Mouse (Mus musculus) kidney, adult 2 months (tissue): Measurements from ENCODE around the gene Utf1. TPM values are rescaled to one million over a fixed set of nuclear protein-coding genes. Genes with fewer than 3 reads are reported as not detected.

Experiments used
- DNase-seq: peaks from one replicate; pipeline ENCODE4 v3.0.0; 2021
- H3K27ac ChIP-seq: fragments of 200-500 bp; 2 replicates; pipeline ENCODE4 v1.5.1; 2012; ENCODE audit warnings: low read depth, low read length, control low read depth, inconsistent platforms; ENCODE audit not compliant: insufficient read depth
- H3K27me3 ChIP-seq: fragments of 200-500 bp; replicated peaks from 2 replicates; pipeline ENCODE4 v1.6.1; 2012; ENCODE audit warnings: mild to moderate bottlenecking, moderate library complexity, low read length, inconsistent platforms; ENCODE audit not compliant: control insufficient read depth, insufficient read depth
- H3K36me3 ChIP-seq: fragments of 200-500 bp; 2 replicates; pipeline ENCODE4 v1.6.1; 2012; ENCODE audit warnings: mild to moderate bottlenecking, moderate library complexity, low read length, inconsistent platforms; ENCODE audit not compliant: control insufficient read depth, insufficient read depth
- H3K4me1 ChIP-seq: fragments of 200-500 bp; 2 replicates; pipeline ENCODE4 v1.6.1; 2011; ENCODE audit warnings: low read length; ENCODE audit not compliant: control insufficient read depth, insufficient read depth
- H3K4me3 ChIP-seq: fragments of 200-500 bp; 2 replicates; pipeline ENCODE4 v1.5.1; 2011; ENCODE audit warnings: mild to moderate bottlenecking, low read depth, low read length, control low read depth; ENCODE audit not compliant: insufficient read depth
- CTCF ChIP-seq: fragments of 200-500 bp; conservative IDR thresholded peaks from 2 replicates; pipeline ENCODE4 v1.5.1; 2011; ENCODE audit warnings: low read depth, mild to moderate bottlenecking, control low read depth, low read length, moderate library complexity, mixed read lengths; ENCODE audit not compliant: insufficient read depth, insufficient read length
- POLR2A ChIP-seq: fragments of 200-500 bp; IDR thresholded peaks from one replicate; pipeline ENCODE4 v1.6.1; 2011; ENCODE audit warnings: low read depth, low read length, control low read depth
- WGBS: fragments of 180-500 bp; shearing (Covaris S2); methylation state at CpG from one replicate; pipeline ENCODE4 v1.1.7; 2018; 5-methylcytosine and 5-hydroxymethylcytosine counted together
- polyA plus RNA-seq: library from polyadenylated mRNA; depleted of rRNA; stranded (reverse); fragments of >200 nt; gene quantifications from 2 replicates; pipeline ENCODE4 v1.2.3, GENCODE M21; 2012

The Utf1 gene
- polyA plus RNA-seq, 1 experiment = 0.13 TPM

GRCm38 (mm10) chr7:139971436-139971835 is 27.8 kb downstream of the Utf1 start:
- H3K4me1 ChIP-seq = no peaks in the 10 kb centered on the region
- WGBS = 61% methylated on average over 6 of the region's 6 CpGs
- no peak for DNase-seq
- H3K27me3 ChIP-seq = no peaks in the 10 kb centered on the region
- H3K36me3 ChIP-seq = no peaks in the 10 kb centered on the region
- H3K27ac ChIP-seq = no peak overlapping the region
- no peak overlapping the region for H3K4me3 ChIP-seq
- no peak for TF ChIP-seq CTCF
- no peak for TF ChIP-seq POLR2A

GRCm38 (mm10) chr7:139972923-139973331 is 29.3 kb downstream of the Utf1 start:
- TF ChIP-seq CTCF (no peak), POLR2A (no peak)
- DNase-seq = no peak
- no peaks in the 10 kb centered on the region for H3K27me3 ChIP-seq
- no peak overlapping the region for H3K27ac ChIP-seq
- H3K36me3 ChIP-seq = no peaks in the 10 kb centered on the region
- H3K4me1 ChIP-seq = no peaks in the 10 kb centered on the region
- H3K4me3 ChIP-seq = no peak overlapping the region

GRCm38 (mm10) chr7:139974307-139974706 is 30.7 kb downstream of the Utf1 start:
- no peak for TF ChIP-seq CTCF
- TF ChIP-seq POLR2A = no peak
- no peak overlapping the region for H3K4me3 ChIP-seq
- no peak overlapping the region for H3K27ac ChIP-seq
- 84% methylated on average over 10 of the region's 10 CpGs for WGBS
- H3K36me3 ChIP-seq = no peaks in the 10 kb centered on the region
- H3K4me1 ChIP-seq = no peaks in the 10 kb centered on the region
- H3K27me3 ChIP-seq = no peaks in the 10 kb centered on the region
- DNase-seq = no peak

GRCm38 (mm10) chr7:139975471-139975870 is 31.9 kb downstream of the Utf1 start:
- Histone ChIP-seq H3K36me3 (no peaks in the 10 kb centered on the region), H3K27ac (no peak overlapping the region), H3K4me3 (no peak overlapping the region), H3K4me1 (no peaks in the 10 kb centered on the region), H3K27me3 (no peaks in the 10 kb centered on the region)
- no peak for TF ChIP-seq CTCF
- WGBS = 55% methylated on average over 5 of the region's 5 CpGs
- DNase-seq = no peak

GRCm38 (mm10) chr7:139978278-139978892 is 34.8 kb downstream of the Utf1 start, which contains the start of gene 6430531B16Rik:
Gene 6430531B16Rik, minus strand, starts transcription at chr7:139978755.
- Histone ChIP-seq H3K36me3 (no peaks in the 10 kb centered on the region), H3K27me3 (no peaks in the 10 kb centered on the region), H3K4me3 (peak within 1 kb of the TSS; percentile 53), H3K27ac (no peak within 1 kb of the TSS), H3K4me1 (no peaks in the 10 kb centered on the region)
- 7% methylated on average over 32 of the region's 32 CpGs for WGBS
- DNase-seq = peak; percentile 85
- TF ChIP-seq POLR2A (no peak), CTCF (no peak)

- TF ChIP-seq POLR2A (no peak), CTCF (no peak)
- H3K27ac ChIP-seq = no peak overlapping the region
- no peaks in the 10 kb centered on the region for H3K4me1 ChIP-seq
- H3K36me3 ChIP-seq = no peaks in the 10 kb centered on the region
- H3K4me3 ChIP-seq = peak overlapping the region; percentile 17; the same call in 1 of the 2 replicates
- no peaks in the 10 kb centered on the region for H3K27me3 ChIP-seq
- 33% methylated on average over 13 of the region's 13 CpGs for WGBS
- no peak for DNase-seq
Measured at GRCm38 (mm10) chr7:139979011-139979719, 35.6 kb downstream of the Utf1 start.

GRCm38 (mm10) chr7:139980778-139981177 is 37.2 kb downstream of the Utf1 start:
- no peaks in the 10 kb centered on the region for H3K4me1 ChIP-seq
- H3K27ac ChIP-seq = no peak overlapping the region
- no peaks in the 10 kb centered on the region for H3K27me3 ChIP-seq
- no peaks in the 10 kb centered on the region for H3K36me3 ChIP-seq
- 62% methylated on average over 3 of the region's 3 CpGs for WGBS
- DNase-seq = no peak
- no peak overlapping the region for H3K4me3 ChIP-seq
- TF ChIP-seq CTCF = no peak
- TF ChIP-seq POLR2A = no peak
